Mouse (Mus musculus): ENCODE measurements around the gene Bahcc1. TPM values are rescaled to one million over a fixed set of nuclear protein-coding genes. Genes with fewer than 3 reads are reported as not detected.

Gene Bahcc1
- total RNA-seq, 2 experiments from 2014 or later, result 8.8 to 14.1 TPM

DNA sequence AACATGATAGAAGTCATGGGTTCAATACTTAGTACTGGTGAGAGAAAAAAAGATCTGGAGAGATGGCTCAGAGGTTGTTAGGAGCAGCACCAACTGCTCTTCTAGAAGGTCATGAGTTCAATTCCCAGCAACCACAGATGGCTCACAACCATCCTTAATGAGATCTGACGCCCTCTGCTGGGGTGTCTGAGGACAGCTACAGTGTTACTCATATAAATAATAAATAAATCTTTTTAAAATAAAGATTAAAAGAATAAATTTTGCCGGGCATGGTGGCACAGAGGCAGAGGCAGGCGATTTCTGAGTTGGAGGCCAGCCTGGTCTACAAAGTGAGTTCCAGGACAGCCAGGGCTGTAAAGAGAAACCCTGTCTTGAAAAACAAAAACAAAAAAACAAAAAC lies 106.0 kb downstream of the Bahcc1 start:
- intact Hi-C loops (cut with DNase I), result no loop called here
- no peak for DNase-seq

DNA sequence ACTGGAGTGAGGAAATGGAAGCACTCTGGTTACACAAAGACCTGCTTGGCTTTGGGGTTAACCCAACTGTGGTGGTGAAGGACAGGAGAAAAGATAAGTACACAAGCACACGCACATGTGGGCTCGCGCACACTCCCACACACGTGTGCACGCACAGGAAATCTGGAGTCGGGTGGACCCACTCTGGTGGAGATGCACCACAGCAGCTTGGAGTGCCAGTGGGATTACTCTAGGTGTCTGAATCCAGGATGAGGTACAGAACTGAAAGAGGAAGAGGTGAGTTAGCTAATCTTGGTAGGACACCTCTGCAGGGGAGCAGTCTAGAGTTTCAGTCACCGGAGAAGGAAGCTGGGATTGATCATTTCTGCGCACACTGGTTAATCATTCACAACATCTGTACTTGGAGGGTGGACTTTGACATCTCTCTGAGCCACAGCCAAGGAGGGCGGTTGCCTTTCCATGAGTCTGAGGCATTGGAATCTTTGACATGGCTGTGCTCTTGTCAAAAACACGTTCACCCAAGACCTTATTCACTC lies 107.3 kb downstream of the Bahcc1 start:
- no peak for DNase-seq
- intact Hi-C loops (cut with DNase I), result no loop called here

DNA sequence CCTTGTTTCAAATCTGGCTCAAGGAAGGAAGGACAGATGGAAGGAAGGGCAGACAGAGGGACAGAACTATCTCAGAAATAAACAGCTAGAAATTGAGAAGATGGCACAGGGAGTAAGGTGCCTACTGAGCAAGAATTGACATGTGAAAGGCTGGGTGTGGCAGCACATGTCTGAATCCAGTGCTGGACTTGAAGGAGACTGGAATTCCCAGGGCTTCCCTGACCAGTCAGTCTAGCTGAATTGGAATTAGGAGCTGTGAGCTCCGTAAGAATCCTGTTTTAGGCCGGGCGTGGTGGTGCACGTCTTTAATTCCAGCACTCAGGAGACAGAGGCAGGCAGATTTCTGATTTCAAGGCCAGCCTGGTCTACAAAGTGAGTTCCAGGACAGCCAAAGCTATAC lies 108.9 kb downstream of the Bahcc1 start:
- intact Hi-C loops (cut with DNase I), result no loop called here

More for the DNA sequence above, 108.9 kb downstream of the Bahcc1 start:
- DNase-seq, result no peak

Small RNA genes lying within 50 kb of the gene (microRNA-seq; reads per million reads assigned to microRNA genes)
- 0 reads per million in 2 experiments for gene Gm47297

Other genes with a start within 250 kb of the Bahcc1 start
- 1 to 10 TPM; 5.6 to 7.7 TPM for gene Aatk, start 185.8 kb upstream of the Bahcc1 start, total RNA-seq (2021)
- gene Cep131, start 146.1 kb upstream of the Bahcc1 start, total RNA-seq (2021), result 10 to 100 TPM; 10.6 to 13.6 TPM
- 10 to 100 TPM in 1 of 2 experiments, 1 to 10 TPM in 1; 9.6 to 11.1 TPM for gene Tepsin, start 134.2 kb upstream of the Bahcc1 start, total RNA-seq (2021)
- 10 to 100 TPM; 49.3 to 61.9 TPM for gene Ndufaf8, start 134.0 kb upstream of the Bahcc1 start, total RNA-seq (2021)
- gene Slc38a10, start 81.6 kb upstream of the Bahcc1 start, total RNA-seq (2021), result 100 to 1,000 TPM; 104 to 116 TPM
- 100 to 1,000 TPM; 691 to 703 TPM for gene Actg1, start 115.6 kb downstream of the Bahcc1 start, total RNA-seq (2021)
- gene Fscn2, start 128.6 kb downstream of the Bahcc1 start, total RNA-seq (2021), result not detected
- gene Faap100, start 145.8 kb downstream of the Bahcc1 start, total RNA-seq (2021), result 10 to 100 TPM; 21.3 to 24.3 TPM
- 10 to 100 TPM; 53.9 to 59.6 TPM for gene Nploc4, start 204.8 kb downstream of the Bahcc1 start, total RNA-seq (2021)
- gene Tspan10, start 209.7 kb downstream of the Bahcc1 start, total RNA-seq (2021), result 1 to 10 TPM in 1 of 2 experiments, under 1 TPM in 1; 0.24 to 2.3 TPM
- under 1 TPM in 1 of 2 experiments, not detected in 1; 0.32 TPM for gene Pde6g, start 220.6 kb downstream of the Bahcc1 start, total RNA-seq (2021)
- 10 to 100 TPM; 33.5 to 35.2 TPM for gene Oxld1, start 225.1 kb downstream of the Bahcc1 start, total RNA-seq (2021)
- 1 to 10 TPM; 6.4 to 7.9 TPM for gene Ccdc137, start 225.2 kb downstream of the Bahcc1 start, total RNA-seq (2021)
- gene Arl16, start 234.7 kb downstream of the Bahcc1 start, total RNA-seq (2021), result 10 to 100 TPM; 13.6 to 16.5 TPM